Mouse (Mus musculus): Measurements from ENCODE around the gene Wdr53.
"Not testable (repeated sequence)": the region's sequence is repeated elsewhere in the genome, so short reads cannot be mapped to it uniquely, and the experiment has no call there.

Wdr53 gene

DNA sequence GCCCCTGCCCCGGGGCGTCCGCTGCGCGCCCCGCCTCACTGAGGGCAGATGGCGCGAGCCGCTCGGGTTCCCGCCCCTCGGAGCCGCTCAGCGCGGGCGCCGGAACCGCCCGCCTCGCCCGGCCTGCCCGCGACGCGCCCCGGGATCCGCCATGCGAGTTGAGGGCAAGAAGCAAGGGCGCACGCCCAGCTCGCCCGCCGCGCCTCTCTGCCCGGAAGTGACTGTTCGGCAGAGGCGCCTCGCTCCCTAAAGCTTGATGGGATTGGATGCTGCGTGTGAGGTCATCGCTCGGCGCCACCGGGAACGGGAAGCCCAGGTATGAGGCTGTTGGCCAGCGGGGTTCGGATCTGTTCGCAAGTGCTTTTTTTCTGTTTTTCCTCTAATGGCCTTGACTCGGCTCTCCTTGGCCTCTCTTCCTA is at the start of gene Wdr53, which contains the start of gene Fbxo45:
Wdr53 (plus strand) TSS at position 276 of the 419 bp plus-strand sequence.
Fbxo45 (minus strand) TSS at position 207 of the 419 bp plus-strand sequence.
- DNase-seq (ENCODE audit: low spot score in 2 of 2): peak; percentile 96 to 97

DNA sequence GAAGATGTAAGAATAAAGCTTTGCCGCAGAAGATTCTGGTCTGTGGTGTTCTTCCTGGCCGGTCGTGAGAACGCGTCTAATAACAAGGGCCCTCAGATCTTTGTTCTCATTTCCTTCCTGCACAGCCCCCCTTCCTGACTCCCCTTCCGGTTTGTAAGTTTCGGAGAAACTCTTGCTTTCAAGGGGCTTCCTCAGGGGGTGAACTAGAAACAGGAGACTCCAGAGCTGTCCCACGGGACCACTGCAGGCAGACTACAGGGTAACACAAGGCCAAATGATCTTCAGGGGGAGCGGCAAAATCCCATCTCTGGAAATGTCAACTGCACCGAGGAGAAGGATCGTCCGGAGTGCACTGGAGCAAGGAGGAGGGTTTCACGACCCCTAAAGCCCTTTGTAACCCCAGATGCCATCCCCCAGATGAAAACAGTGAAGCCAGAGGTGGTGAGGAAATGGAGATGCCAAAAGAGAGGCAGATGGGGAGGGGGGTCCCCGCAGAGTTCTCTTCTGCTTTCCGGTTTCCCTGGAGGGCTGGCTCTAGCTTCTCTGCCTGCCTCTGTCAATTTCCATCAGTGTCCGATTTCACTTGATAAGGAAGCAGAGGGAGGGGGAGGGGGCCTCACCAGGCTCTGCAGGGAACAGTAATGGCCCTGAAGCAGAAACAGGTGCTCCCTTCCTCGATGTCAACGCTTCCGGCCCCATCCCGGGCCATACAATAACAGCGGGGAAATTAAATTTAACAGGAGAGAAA is 46.6 kb upstream of the Wdr53 start:
- no peak for DNase-seq (ENCODE audit: low spot score in 2 of 2)

- no peak for DNase-seq (ENCODE audit: low spot score in 2 of 2)
These were observed 46.1 kb upstream of the Wdr53 start for GRCm38 (mm10) chr16:32201004-32201325.

DNA sequence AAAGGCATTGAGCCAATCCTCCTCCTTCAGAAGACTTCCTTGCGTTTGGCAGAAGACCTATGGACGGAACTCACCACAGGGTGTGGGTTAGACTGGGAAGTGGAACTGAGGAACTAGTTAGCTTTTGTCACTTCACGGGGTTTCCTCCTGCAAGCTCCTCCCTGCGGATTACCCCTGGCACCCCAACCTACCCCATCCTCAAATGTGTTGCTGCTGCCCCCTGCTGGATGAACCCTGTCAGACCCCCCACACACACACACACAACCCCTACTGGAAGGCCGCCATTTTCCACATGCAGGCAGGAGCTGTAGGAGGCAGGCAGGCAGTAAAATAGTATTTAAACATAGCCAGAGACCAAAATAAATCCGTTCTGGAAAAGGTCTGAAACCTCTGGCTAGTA is 44.3 kb upstream of the Wdr53 start:
- peak in 1 of 2 experiments; percentile 39 for DNase-seq (ENCODE audit: low spot score in 2 of 2)

DNA sequence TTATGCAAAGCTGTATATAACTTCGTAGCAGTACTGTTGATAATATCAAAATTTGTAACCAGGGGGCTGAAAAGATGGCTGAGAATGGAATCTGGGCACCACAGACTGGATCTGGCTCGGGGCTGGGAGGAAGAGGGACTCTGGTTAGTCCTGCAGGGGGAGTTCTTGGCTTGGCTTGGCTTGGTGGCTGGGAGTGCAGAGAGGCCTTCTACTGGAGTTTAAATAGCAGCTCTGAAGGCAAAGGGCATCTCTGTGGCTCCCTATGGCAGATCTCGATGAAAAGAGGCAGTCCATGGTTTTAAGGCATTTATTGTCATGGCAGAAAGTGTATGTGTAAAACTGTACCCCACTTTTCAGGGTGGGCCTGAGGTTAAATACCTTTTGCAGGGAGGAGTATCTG is 42.1 kb upstream of the Wdr53 start:
- DNase-seq (ENCODE audit: low spot score in 2 of 2): no peak

DNA sequence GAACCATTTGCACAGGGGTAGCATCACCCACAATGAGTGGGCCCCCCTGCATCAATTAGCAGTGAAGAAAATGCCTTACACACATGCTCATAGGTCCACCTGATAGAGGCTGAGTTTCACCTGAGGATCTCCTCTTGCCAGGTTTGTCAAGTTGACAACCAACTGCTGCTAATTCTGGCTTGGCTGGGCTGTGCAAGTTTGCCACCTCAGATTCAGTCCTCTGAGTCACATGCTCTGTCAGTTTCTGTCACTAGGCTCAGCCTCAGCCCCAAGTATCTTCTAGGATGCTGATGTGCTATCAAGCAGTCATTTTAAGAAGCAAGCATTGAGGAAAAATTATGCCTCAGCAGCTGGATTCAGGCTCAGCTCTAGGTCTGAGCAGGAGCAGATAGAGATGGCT is 32.9 kb upstream of the Wdr53 start:
- DNase-seq (ENCODE audit: low spot score in 2 of 2): no peak

GRCm38 (mm10) chr16:32214804-32215576 is 32.0 kb upstream of the Wdr53 start:
- peak; percentile 18 to 48 for DNase-seq (ENCODE audit: low spot score in 2 of 2)

- DNase-seq (ENCODE audit: low spot score in 2 of 2): no peak
These were observed 25.2 kb upstream of the Wdr53 start for GRCm38 (mm10) chr16:32221803-32222202.

DNA sequence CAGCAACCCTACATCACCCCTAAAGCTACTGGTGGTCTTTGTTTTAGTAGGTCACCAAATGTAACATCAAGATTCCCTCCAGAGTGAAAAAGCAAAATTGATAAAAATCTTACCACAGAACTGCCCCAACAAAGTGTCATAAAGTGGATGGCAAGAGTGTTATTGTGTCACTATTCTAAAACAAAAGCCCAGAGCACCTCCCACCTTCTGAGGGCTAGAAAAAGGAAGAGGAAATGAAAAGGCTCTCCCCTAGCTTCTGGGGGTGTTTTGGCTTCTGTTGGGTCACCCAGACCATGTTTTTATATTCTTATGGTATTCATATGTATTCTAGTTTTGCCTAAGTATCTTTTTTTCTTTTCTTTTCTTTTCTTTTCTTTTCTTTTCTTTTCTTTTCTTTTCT is 24.6 kb upstream of the Wdr53 start:
- DNase-seq (ENCODE audit: low spot score in 2 of 2): no peak

- DNase-seq (ENCODE audit: low spot score in 2 of 2): not testable (repeated sequence)
These were observed 15.0 kb upstream of the Wdr53 start for GRCm38 (mm10) chr16:32232050-32232449.

- DNase-seq (ENCODE audit: low spot score in 2 of 2): no peak
These were observed 8.9 kb upstream of the Wdr53 start for GRCm38 (mm10) chr16:32237930-32238680.

GRCm38 (mm10) chr16:32239428-32240312 is 7.4 kb upstream of the Wdr53 start:
- no peak for DNase-seq (ENCODE audit: low spot score in 2 of 2)

DNA sequence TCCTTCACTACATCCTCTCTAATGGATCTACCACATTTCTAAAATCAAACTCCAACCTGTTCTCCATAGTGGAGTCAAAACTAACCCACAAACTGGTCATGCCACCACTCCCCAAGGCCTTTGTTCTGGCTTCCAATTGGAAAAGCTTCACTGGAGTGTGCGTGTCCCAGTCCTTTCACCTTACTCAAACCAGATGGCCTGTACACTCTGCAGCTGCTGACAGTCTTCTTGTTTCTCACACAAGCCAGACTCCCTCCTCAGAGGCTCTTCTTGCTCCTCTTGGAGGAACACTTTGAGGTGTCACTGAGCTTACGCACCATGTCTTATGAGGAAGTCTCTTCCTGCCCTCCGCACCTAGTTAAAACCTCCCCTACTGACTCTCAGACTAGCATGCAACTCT is 3.1 kb upstream of the Wdr53 start:
- no peak for DNase-seq (ENCODE audit: low spot score in 2 of 2)

- DNase-seq (ENCODE audit: low spot score in 2 of 2): peak; percentile 20 to 49
These were observed 656 bp upstream of the Wdr53 start for GRCm38 (mm10) chr16:32246351-32246791.

DNA sequence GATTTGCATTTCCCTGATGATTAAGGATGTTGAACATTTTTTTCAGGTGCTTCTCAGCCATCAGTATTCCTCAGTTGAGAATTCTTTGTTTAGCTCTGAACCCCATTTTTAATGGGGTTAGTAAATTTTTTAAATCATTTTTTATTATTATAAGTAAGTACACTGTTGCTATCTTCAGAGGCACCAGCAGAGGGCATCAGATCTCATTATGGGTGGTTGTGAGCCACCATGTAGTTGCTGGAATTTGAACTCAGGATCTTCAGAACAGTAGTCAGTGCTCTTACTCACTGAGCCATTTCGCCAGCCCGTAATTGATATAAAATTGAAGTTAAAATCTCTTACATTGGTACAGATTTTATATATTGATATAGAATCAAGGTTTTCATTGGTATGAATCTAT is 17.2 kb downstream of the Wdr53 start:
- not testable (repeated sequence) for DNase-seq (ENCODE audit: low spot score in 2 of 2)

DNA sequence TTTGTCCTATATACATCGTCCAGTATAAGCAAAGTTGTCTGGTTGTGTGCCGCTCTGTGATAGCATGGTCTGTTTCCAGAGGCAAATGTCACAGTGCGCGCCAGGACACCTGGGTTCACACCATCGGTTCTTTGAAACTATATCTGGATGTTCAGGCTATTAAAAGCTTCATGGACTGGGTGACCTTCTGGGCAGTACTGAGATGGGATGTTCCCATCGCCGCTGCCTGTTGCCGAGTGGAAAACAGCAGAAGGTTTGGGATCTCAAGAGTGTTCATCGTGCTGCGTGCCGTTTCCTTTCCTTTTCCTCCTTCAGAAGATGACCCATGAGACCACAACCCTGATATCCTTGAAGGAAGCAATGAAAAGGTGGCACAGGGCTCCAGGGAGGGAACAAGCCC is 24.3 kb downstream of the Wdr53 start, which contains the start of gene Smco1:
Smco1 (plus strand) TSS at position 178 of the 400 bp plus-strand sequence.
- no peak for DNase-seq (ENCODE audit: low spot score in 2 of 2)

GRCm38 (mm10) chr16:32273338-32273737 is 26.3 kb downstream of the Wdr53 start:
- DNase-seq (ENCODE audit: low spot score in 2 of 2): no peak

GRCm38 (mm10) chr16:32275041-32275440 is 28.0 kb downstream of the Wdr53 start:
- no peak for DNase-seq (ENCODE audit: low spot score in 2 of 2)

DNA sequence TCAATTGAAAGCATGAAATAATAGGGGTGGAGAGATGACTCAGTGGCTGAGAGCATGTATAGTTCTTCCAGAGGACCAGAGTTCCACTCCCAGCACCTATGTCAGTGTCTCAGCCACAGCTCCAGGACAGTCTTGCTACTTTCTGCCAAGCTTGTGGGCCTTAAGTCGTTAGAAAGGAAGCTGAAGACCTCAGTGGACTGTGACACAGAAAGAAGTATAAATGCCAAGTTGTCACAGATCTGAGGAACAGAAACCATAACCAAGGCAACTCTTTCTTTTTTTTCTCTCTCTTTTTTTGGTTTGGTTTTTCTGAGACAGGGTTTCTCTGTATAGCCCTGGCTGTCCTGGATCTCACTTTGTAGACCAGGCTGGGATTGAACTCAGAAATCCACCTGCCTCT is 28.8 kb downstream of the Wdr53 start:
- DNase-seq (ENCODE audit: low spot score in 2 of 2): no peak

DNA sequence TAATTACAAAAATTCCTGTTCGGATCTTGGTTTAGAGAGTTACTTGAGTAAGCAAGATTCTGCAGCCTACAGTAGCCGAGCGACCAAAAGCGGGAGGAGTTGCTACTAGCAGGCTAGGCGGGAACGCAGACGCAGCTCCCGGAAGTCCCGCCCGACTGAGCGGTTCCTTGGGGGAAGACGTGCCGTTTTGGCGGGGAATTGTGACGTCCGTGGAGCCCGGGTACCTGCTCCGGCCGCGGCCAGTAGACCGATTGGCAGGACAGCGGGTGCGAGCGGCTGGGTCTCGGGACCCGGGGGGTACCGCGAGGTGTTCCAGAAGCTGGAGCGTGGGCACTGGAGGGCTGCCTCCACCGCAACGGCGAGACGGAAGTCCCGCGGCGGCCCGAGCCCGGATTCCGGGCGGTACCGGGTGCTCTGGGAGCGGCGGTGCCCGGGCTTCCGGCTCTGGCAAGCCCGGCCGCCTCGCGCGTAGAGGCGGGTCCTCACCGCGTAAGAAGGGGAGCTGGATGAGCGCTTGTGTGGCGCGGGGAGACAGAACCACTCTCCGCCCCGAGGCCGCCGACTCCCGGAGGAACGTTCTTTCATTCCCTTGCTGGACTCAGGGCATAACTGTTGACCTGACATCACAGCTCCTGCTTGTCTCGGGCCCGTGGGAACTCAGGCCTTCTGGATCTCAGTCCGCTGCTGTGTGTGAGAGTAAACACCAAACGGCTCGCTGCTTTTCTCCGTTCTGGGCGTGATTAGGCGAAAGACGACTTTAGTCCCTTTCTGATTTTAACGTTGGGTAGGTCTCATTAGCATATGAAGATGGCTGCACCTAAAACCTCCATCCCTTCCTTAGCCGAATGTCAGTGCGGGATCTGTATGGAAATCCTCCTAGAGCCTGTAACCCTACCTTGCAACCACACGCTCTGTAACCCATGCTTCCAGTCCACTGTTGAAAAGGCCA is 30.6 kb downstream of the Wdr53 start, which contains the start of gene Rnf168:
Rnf168 (plus strand) TSS at position 152 of the 949 bp plus-strand sequence.
- DNase-seq (ENCODE audit: low spot score in 2 of 2): peak; percentile 72 to 90

All from left cerebral cortex, adult 9 months (tissue).